Mouse (Mus musculus): ENCODE results near the gene Vsig1. TPM values are rescaled to one million over a fixed set of nuclear protein-coding genes. Genes with fewer than 3 reads are reported as not detected.

Gene Vsig1
- polyA plus RNA-seq, 1 experiment from 2014 or later: 0.77 TPM

DNA sequence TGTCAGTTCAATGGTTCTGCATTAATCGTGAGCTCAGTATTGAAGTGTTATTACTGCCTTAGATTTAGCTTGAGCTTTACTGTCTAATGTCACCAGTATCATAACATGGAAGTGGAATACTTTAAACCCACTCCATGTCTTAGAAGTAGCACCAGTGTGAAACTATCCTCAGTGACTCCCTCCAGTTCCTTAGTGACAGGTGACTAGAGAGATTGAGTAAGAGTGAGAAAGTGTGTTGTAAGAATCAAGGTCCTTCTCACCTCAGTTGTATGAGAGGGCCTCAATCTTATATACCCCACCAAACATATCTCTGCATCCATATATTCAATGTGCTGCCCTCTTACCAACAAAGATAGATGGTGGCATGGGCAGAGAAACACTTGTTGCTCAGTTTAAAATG is 71.5 kb downstream of the Vsig1 start:
- WGBS: 97% methylated on average over 1 of the region's 1 CpGs

DNA sequence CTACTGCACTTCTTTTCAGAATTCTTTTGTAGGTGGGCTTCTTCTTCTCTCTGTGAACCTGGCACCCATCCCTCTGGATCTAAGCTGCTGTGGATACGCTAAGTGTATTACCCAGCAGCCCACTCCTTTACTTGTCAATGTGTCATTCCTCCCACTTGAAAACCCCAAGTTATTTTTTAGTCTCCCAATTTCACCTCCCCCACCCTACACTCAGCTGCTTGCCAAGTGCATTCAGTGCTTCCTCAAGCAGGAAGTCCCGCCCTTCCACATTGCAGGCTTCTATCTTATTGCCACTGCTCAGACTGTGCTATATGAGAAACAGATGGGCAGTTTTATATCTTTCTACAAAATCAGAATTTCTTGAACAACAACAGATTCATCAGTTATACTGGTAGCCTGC is 72.1 kb downstream of the Vsig1 start:
- H3K4me2 ChIP-seq (replicated peaks): no peak overlapping the region
- no peaks in the 10 kb centered on the region for H3K9me3 ChIP-seq
- no peaks in the 10 kb centered on the region for H3K36me3 ChIP-seq
- no peak overlapping the region for H3K4me3 ChIP-seq (replicated peaks)
- H3K27me3 ChIP-seq (replicated peaks): no peaks in the 10 kb centered on the region
- H3K9ac ChIP-seq: no peak overlapping the region
- no peak for ATAC-seq
- H3K4me1 ChIP-seq (replicated peaks): no peaks in the 10 kb centered on the region
- WGBS: 71% methylated on average over 2 of the region's 2 CpGs
- no peak overlapping the region for H3K27ac ChIP-seq

More for the DNA sequence above, 71.5 kb downstream of the Vsig1 start:
- no peaks in the 10 kb centered on the region for H3K36me3 ChIP-seq
- no peak overlapping the region for H3K9ac ChIP-seq
- H3K9me3 ChIP-seq: no peaks in the 10 kb centered on the region
- no peak for ATAC-seq
- no peak overlapping the region for H3K4me3 ChIP-seq (replicated peaks)
- no peaks in the 10 kb centered on the region for H3K27me3 ChIP-seq (replicated peaks)
- no peaks in the 10 kb centered on the region for H3K4me1 ChIP-seq (replicated peaks)
- H3K4me2 ChIP-seq (replicated peaks): no peak overlapping the region
- H3K27ac ChIP-seq: no peak overlapping the region

DNA sequence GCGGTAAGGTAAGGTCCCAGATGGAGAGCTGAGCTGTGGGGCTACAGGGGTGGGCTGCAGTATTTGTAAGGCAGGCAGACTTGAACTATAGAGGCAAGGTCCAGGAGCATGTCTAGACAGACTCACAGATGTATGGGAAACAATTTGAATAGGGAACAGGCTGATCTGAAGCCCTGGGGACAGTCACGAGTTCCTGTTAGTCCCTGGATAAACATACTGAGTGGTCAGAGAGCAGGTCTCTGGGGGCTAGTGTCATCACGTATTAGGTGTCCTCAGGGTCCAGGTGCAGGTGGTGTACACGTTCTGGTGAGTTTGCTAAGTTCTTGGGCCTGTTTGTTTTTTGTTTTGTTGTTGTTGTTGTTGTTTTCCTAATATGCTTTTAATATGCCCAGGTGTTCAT is 72.8 kb downstream of the Vsig1 start:
- Histone ChIP-seq H3K27ac (no peak overlapping the region), H3K9me3 (no peaks in the 10 kb centered on the region), H3K36me3 (no peaks in the 10 kb centered on the region), H3K4me3 (replicated peaks) (no peak overlapping the region), H3K9ac (no peak overlapping the region), H3K4me2 (replicated peaks) (no peak overlapping the region), H3K27me3 (replicated peaks) (no peaks in the 10 kb centered on the region), H3K4me1 (replicated peaks) (no peaks in the 10 kb centered on the region)
- 66% methylated on average over 4 of the region's 4 CpGs for WGBS
- ATAC-seq: no peak

DNA sequence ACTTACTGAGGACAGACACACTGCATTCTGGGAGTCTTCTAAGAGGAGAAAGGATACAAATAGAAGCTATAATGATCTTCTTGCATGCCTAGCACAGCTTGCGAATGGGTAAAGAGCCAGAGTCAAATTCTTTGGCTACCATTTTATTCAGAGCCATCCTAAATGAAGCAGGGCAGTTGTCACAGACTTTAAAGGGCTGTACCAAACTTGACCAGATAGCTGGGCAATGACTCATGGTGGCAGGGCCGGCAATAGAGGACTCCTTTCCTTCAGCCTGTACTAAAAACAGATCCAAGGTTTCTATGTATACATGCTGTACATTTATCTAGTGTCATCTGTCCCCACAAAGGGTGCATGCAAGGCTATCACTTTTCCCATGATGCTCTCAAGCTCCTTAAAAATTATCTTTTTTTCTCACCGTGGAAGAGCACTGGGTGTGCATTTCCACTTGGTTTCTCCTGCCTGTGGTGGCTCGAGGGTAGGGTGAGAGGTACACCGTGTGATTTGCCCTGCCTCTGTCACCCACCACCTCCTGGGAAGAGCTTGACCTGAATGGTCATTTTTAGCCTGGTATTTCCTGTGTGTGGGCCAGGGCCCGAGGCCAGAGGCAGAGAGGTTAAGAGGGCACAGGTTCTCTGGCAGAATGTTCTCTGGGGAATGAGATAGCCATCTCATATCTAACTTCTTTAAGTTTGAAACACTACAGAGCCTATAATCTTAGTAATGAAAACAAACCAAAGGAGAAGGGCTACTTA is 76.0 kb downstream of the Vsig1 start:
- 52% methylated on average over 6 of the region's 6 CpGs for WGBS
- no peaks in the 10 kb centered on the region for H3K36me3 ChIP-seq
- no peak overlapping the region for H3K4me3 ChIP-seq (replicated peaks)
- H3K27me3 ChIP-seq (replicated peaks): no peaks in the 10 kb centered on the region
- no peak overlapping the region for H3K4me2 ChIP-seq (replicated peaks)
- no peak overlapping the region for H3K27ac ChIP-seq
- ATAC-seq: no peak
- H3K4me1 ChIP-seq (replicated peaks): no peaks in the 10 kb centered on the region
- H3K9ac ChIP-seq: no peak overlapping the region
- no peaks in the 10 kb centered on the region for H3K9me3 ChIP-seq

DNA sequence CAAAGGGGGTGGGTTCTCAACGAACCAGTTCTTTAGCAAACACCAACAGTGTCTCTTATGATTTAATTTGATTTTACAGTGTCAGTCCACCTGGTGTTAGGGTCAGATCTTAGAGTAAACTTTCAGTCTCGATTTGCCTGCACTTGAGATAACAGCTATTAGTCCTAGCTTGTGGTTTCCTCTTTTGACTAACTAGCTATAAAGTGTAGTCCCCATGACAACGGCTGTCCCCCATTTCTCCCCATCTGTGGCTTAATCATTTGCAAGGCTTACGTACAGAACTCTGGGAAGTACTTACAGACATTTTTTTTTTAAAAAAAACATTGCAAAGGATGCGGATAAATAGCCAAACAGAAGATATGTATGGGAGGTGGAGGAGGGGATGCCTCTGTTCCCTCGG is 77.4 kb downstream of the Vsig1 start:
- H3K9ac ChIP-seq: no peak overlapping the region
- no peak overlapping the region for H3K27ac ChIP-seq
- no peak overlapping the region for H3K4me3 ChIP-seq (replicated peaks)
- H3K4me2 ChIP-seq (replicated peaks): no peak overlapping the region
- ATAC-seq: peak; percentile 58; the same call in 1 of the 2 replicates
- H3K4me1 ChIP-seq (replicated peaks): no peaks in the 10 kb centered on the region
- no peaks in the 10 kb centered on the region for H3K27me3 ChIP-seq (replicated peaks)
- H3K36me3 ChIP-seq: no peaks in the 10 kb centered on the region
- 52% methylated on average over 6 of the region's 6 CpGs for WGBS
- H3K9me3 ChIP-seq: no peaks in the 10 kb centered on the region

DNA sequence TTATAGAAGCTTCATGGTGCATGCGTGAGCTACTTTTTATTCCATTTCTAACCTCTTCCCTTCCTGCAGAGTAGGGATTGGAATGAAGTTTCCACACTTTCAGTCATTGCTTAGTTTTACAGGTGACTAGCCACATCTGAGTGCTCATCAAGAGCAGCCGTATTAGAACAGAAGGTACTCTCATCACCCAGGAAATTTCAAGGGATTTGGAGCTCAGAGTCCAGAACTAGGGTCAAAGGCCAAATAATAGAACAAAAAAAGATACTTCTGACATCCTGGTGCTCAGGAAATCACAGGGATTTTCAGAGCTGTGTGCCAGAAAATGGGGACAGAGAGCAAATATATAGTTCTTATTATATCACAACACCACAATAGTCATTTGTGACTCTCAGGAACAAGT is 77.8 kb downstream of the Vsig1 start:
- no peak for ATAC-seq
- WGBS: 79% methylated on average over 2 of the region's 2 CpGs

More for the DNA sequence above, 77.8 kb downstream of the Vsig1 start:
- H3K9me3 ChIP-seq: no peaks in the 10 kb centered on the region
- H3K4me3 ChIP-seq (replicated peaks): no peak overlapping the region
- no peaks in the 10 kb centered on the region for H3K36me3 ChIP-seq
- H3K4me1 ChIP-seq (replicated peaks): no peaks in the 10 kb centered on the region
- H3K27ac ChIP-seq: no peak overlapping the region
- H3K9ac ChIP-seq: no peak overlapping the region
- H3K4me2 ChIP-seq (replicated peaks): no peak overlapping the region
- H3K27me3 ChIP-seq (replicated peaks): no peaks in the 10 kb centered on the region

Other genes with a start within 250 kb of the Vsig1 start
- gene Mid2, start 243.0 kb upstream of the Vsig1 start, polyA plus RNA-seq (2015; fragmentation: Nextera tagmentation; extraction: Ambion mirVana): 2.8 and 2.9 TPM in 2 replicates
- not detected in 2 replicates for gene Tex13b, start 94.2 kb upstream of the Vsig1 start, polyA plus RNA-seq (2015; fragmentation: Nextera tagmentation; extraction: Ambion mirVana)
- gene Psmd10, start 49.1 kb downstream of the Vsig1 start, polyA plus RNA-seq (2015; fragmentation: Nextera tagmentation; extraction: Ambion mirVana): 46.0 and 46.2 TPM in 2 replicates
- 14.9 and 16.7 TPM in 2 replicates for gene Atg4a, start 49.3 kb downstream of the Vsig1 start, polyA plus RNA-seq (2015; fragmentation: Nextera tagmentation; extraction: Ambion mirVana)